8 mouse cellular contexts compared by ENCODE assay signal in the genomic region with DNA sequence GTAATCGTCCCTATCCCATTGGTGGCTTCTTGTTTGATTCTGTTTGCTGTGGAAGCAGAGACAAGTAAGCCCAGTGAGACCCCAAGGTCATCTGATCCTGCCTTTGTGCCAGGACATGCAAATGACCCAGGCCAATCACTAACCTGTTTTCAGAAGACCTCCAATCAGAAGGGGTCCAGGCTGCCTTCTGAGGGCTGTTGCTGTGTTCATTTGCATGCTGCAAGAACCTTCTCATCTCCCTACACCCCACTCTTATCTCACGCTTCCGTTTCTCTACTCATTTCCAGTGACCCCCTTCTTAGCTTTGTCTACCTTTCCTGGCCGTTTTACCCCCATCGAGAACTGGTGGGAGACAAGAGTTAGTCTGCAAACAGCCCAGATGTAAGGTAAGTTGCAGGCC. TPM values are rescaled to one million over a fixed set of nuclear protein-coding genes. Genes with fewer than 3 reads are reported as not detected.
DNase-seq lines count a peak whose midpoint lies in the region; ATAC-seq and TF ChIP-seq lines count a peak whose summit lies in the region.

Gene Fam198b (plus strand): TSS at position 229 of the 400 bp plus-strand sequence.

- TF ChIP-seq CTCF in lung, embryonic 14.5 days (IDR thresholded peaks at IDR 0.05; ENCODE audit: low read depth) = no peak

- DNase-seq in lung, embryonic 14.5 days = no peak
- DNase-seq in lung, postnatal 10 days = no peak
- DNase-seq in embryo, embryonic 11 days = peak; percentile 25
- DNase-seq in cerebellum, adult 8-10 months = no peak
- no peak for DNase-seq in spleen, postnatal 4 days (ENCODE audit: low spot score in 2 of 2)

- H3K4me1 ChIP-seq in lung, embryonic 14.5 days (ENCODE audit: insufficient read depth) = peaks cover 5% of the 10 kb centered on the region
- H3K4me1 ChIP-seq in heart, embryonic 16.5 days (ENCODE audit: control insufficient read depth, insufficient read depth, low read length) = peaks cover 16% of the 10 kb centered on the region
- peaks cover 2% of the 10 kb centered on the region; the same call in 1 of the 2 replicates for H3K4me1 ChIP-seq in forebrain, embryonic 13.5 days

- H3K27ac ChIP-seq in lung, embryonic 14.5 days (ENCODE audit: low read depth) = peak within 1 kb of the TSS; percentile 69; the same call in 1 of the 2 replicates
- H3K27ac ChIP-seq in heart, embryonic 16.5 days (ENCODE audit: low read length) = peak within 1 kb of the TSS; percentile 88
- H3K27ac ChIP-seq in macrophage = peak within 1 kb of the TSS; percentile 94
- H3K27ac ChIP-seq in forebrain, embryonic 13.5 days = no peak within 1 kb of the TSS

- peak within 1 kb of the TSS; percentile 71 for H3K4me2 ChIP-seq in lung, embryonic 14.5 days
- H3K4me2 ChIP-seq in heart, embryonic 16.5 days (ENCODE audit: low read depth, low read length) = peak within 1 kb of the TSS; percentile 83
- no peak within 1 kb of the TSS for H3K4me2 ChIP-seq in forebrain, embryonic 13.5 days

- H3K4me3 ChIP-seq in lung, embryonic 14.5 days (ENCODE audit: low read depth, low read length) = peak within 1 kb of the TSS; percentile 42
- peak within 1 kb of the TSS; percentile 73 for H3K4me3 ChIP-seq in heart, embryonic 16.5 days (ENCODE audit: low read length)
- peak within 1 kb of the TSS; percentile 84 for H3K4me3 ChIP-seq in macrophage (ENCODE audit: inconsistent target)
- H3K4me3 ChIP-seq in forebrain, embryonic 13.5 days = no peak within 1 kb of the TSS

- no peaks in the 10 kb centered on the region for H3K27me3 ChIP-seq in lung, embryonic 14.5 days (ENCODE audit: insufficient read depth, low read length)
- no peaks in the 10 kb centered on the region for H3K27me3 ChIP-seq in heart, embryonic 16.5 days (ENCODE audit: control insufficient read depth, insufficient read depth, low read length)
- H3K27me3 ChIP-seq in forebrain, embryonic 13.5 days = no peaks in the 10 kb centered on the region

- peak within 1 kb of the TSS; percentile 43 for H3K9ac ChIP-seq in lung, embryonic 14.5 days
- peak within 1 kb of the TSS; percentile 88 for H3K9ac ChIP-seq in heart, embryonic 16.5 days (ENCODE audit: low read length)
- H3K9ac ChIP-seq in forebrain, embryonic 13.5 days = no peak within 1 kb of the TSS

- ATAC-seq in lung, embryonic 14.5 days (ENCODE audit: insufficient read depth) = no peak
- ATAC-seq in heart, embryonic 16.5 days (replicated peaks; ENCODE audit: extremely low read depth, insufficient read depth, low FRiP score) = 0 out of 2 replicates have a peak, but pooled peaks have one; percentile 26
- ATAC-seq in forebrain, embryonic 13.5 days = no peak

- no peaks in the 10 kb centered on the region for H3K36me3 ChIP-seq in lung, embryonic 14.5 days (ENCODE audit: insufficient read depth)
- H3K36me3 ChIP-seq in heart, embryonic 16.5 days (ENCODE audit: control insufficient read depth, insufficient read depth) = no peaks in the 10 kb centered on the region
- no peaks in the 10 kb centered on the region for H3K36me3 ChIP-seq in macrophage (ENCODE audit: inconsistent target)
- no peaks in the 10 kb centered on the region for H3K36me3 ChIP-seq in forebrain, embryonic 13.5 days (ENCODE audit: poor library complexity, severe bottlenecking)

- WGBS in lung, embryonic 14.5 days = 24% methylated on average over 5 of the region's 5 CpGs
- 22% methylated on average over 5 of the region's 5 CpGs for WGBS in heart, embryonic 16.5 days
- WGBS in macrophage (ENCODE audit: missing documents) = 52% methylated on average over 5 of the region's 5 CpGs
- 69% methylated on average over 5 of the region's 5 CpGs for WGBS in forebrain, embryonic 13.5 days

- peaks cover 32% of the 10 kb centered on the region for H3K79me2 ChIP-seq in macrophage (ENCODE audit: inconsistent target)

- no peaks in the 10 kb centered on the region for H3K9me3 ChIP-seq in lung, embryonic 14.5 days (ENCODE audit: low read depth, low read length)
- no peaks in the 10 kb centered on the region for H3K9me3 ChIP-seq in heart, embryonic 16.5 days (replicated peaks; ENCODE audit: control insufficient read depth, low read length)
- no peaks in the 10 kb centered on the region for H3K9me3 ChIP-seq in forebrain, embryonic 13.5 days (replicated peaks)

RNA-seq across cellular contexts. Expression of gene Fam198b, which starts in this region (rescaled TPM):
- polyA plus RNA-seq in lung, embryonic 14.5 days (2014; fragmentation: Nextera tagmentation; extraction: Ambion mirVana) = 16.4 and 17.8 TPM in 2 replicates
- polyA plus RNA-seq in heart, embryonic 16.5 days (2015; fragmentation: Nextera tagmentation; extraction: Ambion mirVana) = 61.6 and 61.7 TPM in 2 replicates
- 10 to 100 TPM in 7 of 26 experiments, 1 to 10 TPM in 15, under 1 TPM in 4; 0.60 to 42.3 (median 4.2) TPM for total RNA-seq in macrophage (2018; cell fraction: chromatin; rRNA removed)
- total RNA-seq in macrophage (2018; cell fraction: cytosol; rRNA removed) = 10 to 100 TPM in 14 of 26 experiments, 1 to 10 TPM in 12; 6.5 to 36.9 (median 14.3) TPM
- total RNA-seq in macrophage (2018; cell fraction: nucleus; rRNA removed) = 10 to 100 TPM in 13 of 26 experiments, 1 to 10 TPM in 13; 3.4 to 48.4 (median 9.7) TPM
- 16.9 to 30.2 TPM (median 26.1 TPM) in 3 replicates for polyA plus RNA-seq in macrophage (2018)
- polyA plus RNA-seq in forebrain, embryonic 13.5 days (2015; fragmentation: Nextera tagmentation; extraction: Ambion mirVana) = 0.79 and 2.4 TPM in 2 replicates
